Mouse (Mus musculus): ENCODE results near the gene Srrt. TPM values are rescaled to one million over a fixed set of nuclear protein-coding genes. Genes with fewer than 3 reads are reported as not detected.
"Not testable (repeated sequence)": the region's sequence is repeated elsewhere in the genome, so short reads cannot be mapped to it uniquely, and the experiment has no call there.

The Srrt gene
- total RNA-seq, 2 experiments from 2014 or later: 223 to 232 TPM

- H3K4me3 ChIP-seq: peak overlapping the region; percentile 53
- TF ChIP-seq CTCF (conservative IDR thresholded peaks at IDR 0.05): peak; percentile 75
- peak; percentile 50 to 65 for DNase-seq (ENCODE audit: low spot score in 2 of 2)
- H3K27ac ChIP-seq: peak overlapping the region; percentile 82
Measured at GRCm38 (mm10) chr5:137288999-137289470, 18.4 kb downstream of the Srrt start.

GRCm38 (mm10) chr5:137287953-137288743 lies 19.3 kb downstream of the Srrt start:
- H3K4me3 ChIP-seq: peak overlapping the region; percentile 69
- peak overlapping the region; percentile 90 for H3K27ac ChIP-seq
- peak; percentile 48 to 54 for DNase-seq (ENCODE audit: low spot score in 2 of 2)
- no peak for TF ChIP-seq CTCF (conservative IDR thresholded peaks at IDR 0.05)

GRCm38 (mm10) chr5:137287032-137287952 lies 20.2 kb downstream of the Srrt start, which contains the start of gene Ache:
Ache (plus strand) TSS chr5:137287519.
- peak within 1 kb of the TSS; percentile 90 for H3K27ac ChIP-seq
- TF ChIP-seq CTCF (conservative IDR thresholded peaks at IDR 0.05): no peak
- peak within 1 kb of the TSS; percentile 69 for H3K4me3 ChIP-seq
- DNase-seq (ENCODE audit: low spot score in 2 of 2): peak; percentile 66 to 70

GRCm38 (mm10) chr5:137286655-137287031 lies 20.8 kb downstream of the Srrt start:
- peak overlapping the region; percentile 90 for H3K27ac ChIP-seq
- TF ChIP-seq CTCF (conservative IDR thresholded peaks at IDR 0.05): peak; percentile 79
- peak; percentile 89 to 90 for DNase-seq (ENCODE audit: low spot score in 2 of 2)
- peak overlapping the region; percentile 69 for H3K4me3 ChIP-seq

- Histone ChIP-seq H3K4me3 (no peak overlapping the region), H3K27ac (peak overlapping the region; percentile 90; the same call in 1 of the 2 replicates)
- no peak for DNase-seq (ENCODE audit: low spot score in 2 of 2)
- TF ChIP-seq CTCF (conservative IDR thresholded peaks at IDR 0.05): no peak
Measured at GRCm38 (mm10) chr5:137285986-137286385, 21.5 kb downstream of the Srrt start.

GRCm38 (mm10) chr5:137285045-137285444 lies 22.4 kb downstream of the Srrt start:
- peak; percentile 84 for TF ChIP-seq CTCF (conservative IDR thresholded peaks at IDR 0.05)
- no peak overlapping the region for H3K27ac ChIP-seq
- H3K4me3 ChIP-seq: no peak overlapping the region
- peak in 1 of 2 experiments; percentile 61 for DNase-seq (ENCODE audit: low spot score in 2 of 2)

- H3K4me3 ChIP-seq; H3K27ac ChIP-seq; DNase-seq (ENCODE audit: low spot score in 2 of 2): not testable (repeated sequence)
Measured at GRCm38 (mm10) chr5:137284411-137284810, 23.1 kb downstream of the Srrt start.

- DNase-seq (ENCODE audit: low spot score in 2 of 2): no peak
- peak; percentile 83 for TF ChIP-seq CTCF (conservative IDR thresholded peaks at IDR 0.05)
- H3K27ac ChIP-seq: 0 out of 2 replicates have a peak overlapping the region, but pooled peaks have one; percentile 32
Measured at GRCm38 (mm10) chr5:137277360-137278342, 29.8 kb downstream of the Srrt start.

GRCm38 (mm10) chr5:137268131-137268910 lies 39.2 kb downstream of the Srrt start:
- H3K27ac ChIP-seq: no peak overlapping the region
- DNase-seq (ENCODE audit: low spot score in 2 of 2): no peak
- TF ChIP-seq CTCF (conservative IDR thresholded peaks at IDR 0.05): no peak
- no peak overlapping the region for H3K4me3 ChIP-seq

More at GRCm38 (mm10) chr5:137277360-137278342, 29.8 kb downstream of the Srrt start:
- peak overlapping the region; percentile 23; the same call in 1 of the 2 replicates for H3K4me3 ChIP-seq

GRCm38 (mm10) chr5:137264787-137265186 lies 42.7 kb downstream of the Srrt start:
- no peak for DNase-seq (ENCODE audit: low spot score in 2 of 2)
- TF ChIP-seq CTCF (conservative IDR thresholded peaks at IDR 0.05): no peak
- Histone ChIP-seq H3K27ac (no peak overlapping the region), H3K4me3 (no peak overlapping the region)

Measured in layer of hippocampus, adult 2 months (tissue).